Mouse (Mus musculus) forebrain, postnatal 0 days (tissue): ENCODE results near the gene Ptprm. TPM values are rescaled to one million over a fixed set of nuclear protein-coding genes. Genes with fewer than 3 reads are reported as not detected.

ENCODE experiments used
- ATAC-seq: fragments of 200-750 bp; cut with Nextera tagmentation; 2 replicates; pipeline ENCODE4 v1.8.0; 2017; ENCODE audit warnings: mild to moderate bottlenecking, moderate library complexity
- DNase-seq: peaks from one replicate; pipeline ENCODE4 v3.0.0-alpha.2; 2015
- H3K27ac ChIP-seq: fragments of 300-500 bp; sonication (generic); 2 replicates; pipeline ENCODE4 v1.5.1; 2014; ENCODE audit warnings: low read depth, mild to moderate bottlenecking, antibody characterized with exemption, low read length, moderate library complexity, mixed read lengths
- H3K27me3 ChIP-seq: fragments of 300-500 bp; sonication (generic); 2 replicates; pipeline ENCODE4 v1.6.1; 2014; ENCODE audit warnings: mild to moderate bottlenecking, low read length, mixed read lengths; ENCODE audit not compliant: insufficient read depth
- H3K36me3 ChIP-seq: fragments of 300-500 bp; sonication (generic); 2 replicates; pipeline ENCODE4 v1.6.1; 2014; ENCODE audit warnings: mild to moderate bottlenecking, moderate library complexity; ENCODE audit not compliant: insufficient read depth
- H3K4me1 ChIP-seq: fragments of 300-500 bp; sonication (generic); 2 replicates; pipeline ENCODE4 v1.6.1; 2014; ENCODE audit warnings: antibody characterized with exemption; ENCODE audit not compliant: insufficient read depth
- H3K4me2 ChIP-seq: fragments of 300-500 bp; sonication (generic); 2 replicates; pipeline ENCODE4 v1.6.1; 2014; ENCODE audit warnings: low read depth, mild to moderate bottlenecking, moderate library complexity
- H3K4me3 ChIP-seq: fragments of 300-500 bp; sonication (generic); 2 replicates; pipeline ENCODE4 v1.5.1; 2014; ENCODE audit warnings: low read depth, low read length, mixed read lengths
- H3K9ac ChIP-seq: fragments of 300-500 bp; sonication (generic); 2 replicates; pipeline ENCODE4 v1.6.1; 2014; ENCODE audit warnings: mild to moderate bottlenecking
- H3K9me3 ChIP-seq: fragments of 300-500 bp; sonication (generic); 2 replicates; pipeline ENCODE4 v1.6.1; 2016; ENCODE audit warnings: low read length
- CTCF ChIP-seq: sonication (generic); IDR thresholded peaks from 2 replicates; pipeline ENCODE4 v1.5.1; 2016; ENCODE audit warnings: antibody characterized with exemption, control low read depth, low read depth
- WGBS: fragments of 180-500 bp; shearing (Covaris S2); extraction: QIAGEN DNeasy Blood & Tissue Kit; methylation state at CpG from one replicate; pipeline ENCODE4 v1.1.7; 2014; 5-methylcytosine and 5-hydroxymethylcytosine counted together
- polyA plus RNA-seq: library from polyadenylated mRNA; unstranded; fragments of >200 nt; fragmentation: Nextera tagmentation; extraction: Ambion mirVana; gene quantifications from 2 replicates; pipeline ENCODE4 v1.2.1, GENCODE M21; 2015
- total RNA-seq: library from RNA; depleted of rRNA; stranded (reverse); fragments of >200 nt; gene quantifications from 2 replicates; pipeline ENCODE4 v1.2.3, GENCODE M21; 2014

The Ptprm gene
- total and polyA plus RNA-seq, 2 experiments from 2014 or later, result 12.9 to 33.2 TPM

DNA sequence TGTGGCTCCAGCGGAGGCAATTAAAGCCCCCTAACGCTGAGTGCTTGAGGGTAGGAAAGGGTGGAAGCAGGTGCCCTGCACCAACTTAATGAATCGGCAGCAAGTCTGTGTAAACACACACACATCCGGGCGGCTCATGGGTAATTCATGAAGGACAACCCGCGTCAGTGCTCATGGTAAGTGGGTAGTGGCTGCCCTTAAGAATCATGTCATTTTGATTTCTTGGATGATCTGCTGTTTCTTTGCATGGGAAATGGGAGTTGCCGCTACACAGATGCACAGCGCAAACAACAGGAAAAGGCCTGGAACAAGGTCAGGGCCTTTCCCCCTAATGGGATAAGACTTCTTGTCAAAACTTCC lies 633.3 kb downstream of the Ptprm start:
- ATAC-seq (no peak), DNase-seq (no peak)
- 45% methylated on average over 9 of the region's 9 CpGs for WGBS

GRCm38 (mm10) chr17:66720200-66720991 lies 633.9 kb downstream of the Ptprm start:
- ATAC-seq (no peak), DNase-seq (no peak)
- Histone ChIP-seq H3K27me3 (no peaks in the 10 kb centered on the region), H3K9ac (no peak overlapping the region), H3K4me3 (no peak overlapping the region), H3K36me3 (no peaks in the 10 kb centered on the region), H3K27ac (no peak overlapping the region), H3K4me2 (no peak overlapping the region), H3K9me3 (no peaks in the 10 kb centered on the region), H3K4me1 (no peaks in the 10 kb centered on the region)
- WGBS, result 45% methylated on average over 11 of the region's 11 CpGs
- no peak for TF ChIP-seq CTCF

More for the DNA sequence above, 633.3 kb downstream of the Ptprm start:
- H3K4me3 ChIP-seq, result no peak overlapping the region
- no peaks in the 10 kb centered on the region for H3K4me1 ChIP-seq
- H3K9ac ChIP-seq, result no peak overlapping the region
- H3K27ac ChIP-seq, result no peak overlapping the region
- no peaks in the 10 kb centered on the region for H3K27me3 ChIP-seq
- no peaks in the 10 kb centered on the region for H3K9me3 ChIP-seq
- no peaks in the 10 kb centered on the region for H3K36me3 ChIP-seq
- no peak overlapping the region for H3K4me2 ChIP-seq
- TF ChIP-seq CTCF, result no peak

GRCm38 (mm10) chr17:66712456-66713205 lies 641.6 kb downstream of the Ptprm start:
- Histone ChIP-seq H3K36me3 (no peaks in the 10 kb centered on the region), H3K27ac (no peak overlapping the region), H3K4me2 (no peak overlapping the region), H3K4me3 (no peak overlapping the region), H3K27me3 (no peaks in the 10 kb centered on the region), H3K9ac (no peak overlapping the region), H3K4me1 (no peaks in the 10 kb centered on the region), H3K9me3 (no peaks in the 10 kb centered on the region)
- no peak for TF ChIP-seq CTCF
- no peak for DNase-seq
- WGBS, result 93% methylated on average over 9 of the region's 9 CpGs
- no peak for ATAC-seq

- Histone ChIP-seq H3K4me3 (no peak overlapping the region), H3K4me2 (no peak overlapping the region), H3K27ac (no peak overlapping the region), H3K27me3 (no peaks in the 10 kb centered on the region), H3K9me3 (no peaks in the 10 kb centered on the region), H3K9ac (no peak overlapping the region), H3K36me3 (no peaks in the 10 kb centered on the region), H3K4me1 (no peaks in the 10 kb centered on the region)
- ATAC-seq, result no peak
- TF ChIP-seq CTCF, result no peak
- DNase-seq, result no peak
- 82% methylated on average over 6 of the region's 6 CpGs for WGBS
Observed at GRCm38 (mm10) chr17:66711221-66712016, 642.8 kb downstream of the Ptprm start.

DNA sequence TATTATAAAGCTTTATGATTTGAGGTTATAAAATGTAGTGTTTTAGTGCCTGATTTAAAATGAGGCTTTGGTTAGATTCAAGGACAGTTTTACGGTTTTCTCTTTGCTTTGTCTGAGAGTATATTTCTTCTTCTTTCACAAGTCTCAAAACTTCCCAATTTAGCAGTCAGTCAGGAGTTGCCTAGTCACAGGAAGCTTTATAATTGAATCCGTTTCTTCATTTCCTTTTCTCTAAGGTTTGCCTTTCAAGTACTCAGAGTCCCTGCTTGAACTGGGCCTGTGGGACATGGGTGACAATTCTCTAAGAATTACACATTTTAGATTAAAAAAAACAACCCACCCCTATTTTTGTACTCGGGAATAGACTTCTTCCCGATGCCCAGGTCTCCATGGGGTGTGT lies 643.7 kb downstream of the Ptprm start:
- Histone ChIP-seq H3K4me2 (no peak overlapping the region), H3K27ac (no peak overlapping the region), H3K27me3 (no peaks in the 10 kb centered on the region), H3K4me1 (no peaks in the 10 kb centered on the region), H3K9ac (no peak overlapping the region), H3K4me3 (no peak overlapping the region), H3K36me3 (no peaks in the 10 kb centered on the region), H3K9me3 (no peaks in the 10 kb centered on the region)
- no peak for DNase-seq
- no peak for ATAC-seq
- no peak for TF ChIP-seq CTCF
- 45% methylated on average over 4 of the region's 4 CpGs for WGBS

DNA sequence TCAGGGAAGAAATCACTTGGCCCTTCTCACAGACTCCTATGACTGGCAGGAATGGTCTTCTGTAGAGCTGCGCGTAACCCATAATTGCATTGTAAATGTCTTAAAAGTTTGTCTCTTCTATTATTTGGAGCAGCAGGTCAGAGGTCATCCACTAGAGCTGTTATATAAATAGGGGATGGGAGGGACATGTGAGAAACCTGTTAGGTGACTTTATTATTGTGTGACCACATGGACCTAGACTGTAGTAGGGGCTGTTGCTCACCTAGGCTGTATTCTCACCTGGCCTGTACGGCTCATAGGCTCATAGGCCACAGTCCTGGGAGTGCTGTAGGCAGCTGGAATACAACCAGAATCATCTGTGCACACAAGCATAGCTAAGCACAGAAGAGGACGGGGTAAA lies 645.5 kb downstream of the Ptprm start:
- ATAC-seq, result no peak
- WGBS, result 91% methylated on average over 4 of the region's 4 CpGs
- H3K27me3 ChIP-seq, result no peaks in the 10 kb centered on the region
- no peak for DNase-seq
- no peak overlapping the region for H3K4me3 ChIP-seq
- H3K36me3 ChIP-seq, result no peaks in the 10 kb centered on the region
- H3K4me2 ChIP-seq, result no peak overlapping the region
- no peaks in the 10 kb centered on the region for H3K4me1 ChIP-seq
- H3K9ac ChIP-seq, result no peak overlapping the region
- no peak overlapping the region for H3K27ac ChIP-seq
- TF ChIP-seq CTCF, result no peak
- H3K9me3 ChIP-seq, result no peaks in the 10 kb centered on the region

- Histone ChIP-seq H3K4me3 (no peak overlapping the region), H3K4me2 (no peak overlapping the region), H3K9me3 (no peaks in the 10 kb centered on the region), H3K36me3 (no peaks in the 10 kb centered on the region), H3K4me1 (no peaks in the 10 kb centered on the region), H3K9ac (no peak overlapping the region), H3K27ac (no peak overlapping the region), H3K27me3 (no peaks in the 10 kb centered on the region)
- ATAC-seq (no peak), DNase-seq (no peak)
- TF ChIP-seq CTCF, result no peak
- WGBS, result 68% methylated on average over 8 of the region's 8 CpGs
Observed at GRCm38 (mm10) chr17:66707684-66708083, 646.6 kb downstream of the Ptprm start.
